Comparison of ENCODE assay signal across 8 mouse cellular contexts in genomic region chr19:57361939-57362307, GRCm38 (mm10). TPM values are rescaled to one million over a fixed set of nuclear protein-coding genes. Genes with fewer than 3 reads are reported as not detected.
DNase-seq lines count a peak whose midpoint lies in the region; ATAC-seq and TF ChIP-seq lines count a peak whose summit lies in the region.

No protein-coding gene starts in this region.

- peak overlapping the region; percentile 99 for H3K9ac ChIP-seq in heart, embryonic 12.5 days
- H3K9ac ChIP-seq in ES-Bruce4 (ENCODE audit: low read depth, poor library complexity, severe bottlenecking), result peak overlapping the region; percentile 98
- H3K9ac ChIP-seq in forebrain, embryonic 16.5 days (replicated peaks; ENCODE audit: low read depth, low read length), result peak overlapping the region; percentile 100

- TF ChIP-seq CTCF in ES-Bruce4 (IDR thresholded peaks at IDR 0.05; ENCODE audit: low read depth, low read length), result no peak

- H3K27ac ChIP-seq in heart, embryonic 12.5 days (ENCODE audit: poor library complexity, severe bottlenecking), result peak overlapping the region; percentile 98
- H3K27ac ChIP-seq in ES-Bruce4 (ENCODE audit: insufficient read depth, low read length) (0 out of 2 replicates have a peak overlapping the region, but pooled peaks have one; percentile 80), macrophage (no peak overlapping the region)
- no peak overlapping the region for H3K27ac ChIP-seq in forebrain, embryonic 16.5 days (ENCODE audit: low read length)

- H3K36me3 ChIP-seq in heart, embryonic 12.5 days, result no peaks in the 10 kb centered on the region
- H3K36me3 ChIP-seq in ES-Bruce4 (ENCODE audit: control insufficient read depth, insufficient read depth, low read length, poor library complexity, severe bottlenecking) (no peaks in the 10 kb centered on the region), macrophage (ENCODE audit: inconsistent target) (no peaks in the 10 kb centered on the region)
- H3K36me3 ChIP-seq in forebrain, embryonic 16.5 days (ENCODE audit: control insufficient read depth, insufficient read depth), result no peaks in the 10 kb centered on the region

- DNase-seq in heart, adult 18-20 months, result no peak
- DNase-seq in urinary bladder, adult 2 months (ENCODE audit: low spot score), result no peak
- no peak for DNase-seq in right cerebral cortex, adult 18-20 months
- no peak for DNase-seq in embryo, embryonic 9.5 days (ENCODE audit: extremely low spot score)

- H3K79me2 ChIP-seq in macrophage (ENCODE audit: inconsistent target), result peaks cover 83% of the 10 kb centered on the region

- no peaks in the 10 kb centered on the region for H3K9me3 ChIP-seq in heart, embryonic 12.5 days (replicated peaks)
- H3K9me3 ChIP-seq in ES-Bruce4 (replicated peaks; ENCODE audit: control insufficient read depth, insufficient read depth, low read length, poor library complexity, severe bottlenecking), result no peaks in the 10 kb centered on the region
- H3K9me3 ChIP-seq in forebrain, embryonic 16.5 days (ENCODE audit: control insufficient read depth, low read length), result no peaks in the 10 kb centered on the region

- 20% methylated on average over 3 of the region's 3 CpGs for WGBS in heart, embryonic 12.5 days
- 17% methylated on average over 3 of the region's 3 CpGs for WGBS in forebrain, embryonic 16.5 days
- 12% methylated on average over 3 of the region's 3 CpGs for WGBS in macrophage (ENCODE audit: missing documents)

- TF ChIP-seq POLR2A in ES-Bruce4 (IDR thresholded peaks at IDR 0.05; ENCODE audit: insufficient read depth, low read length), result no peak

- TF ChIP-seq EP300 in ES-Bruce4 (IDR thresholded peaks at IDR 0.05; ENCODE audit: insufficient read depth, low read depth, low read length), result no peak

- H3K4me2 ChIP-seq in heart, embryonic 12.5 days, result peak overlapping the region; percentile 65
- peak overlapping the region; percentile 72 for H3K4me2 ChIP-seq in forebrain, embryonic 16.5 days (ENCODE audit: low read length)

- H3K4me3 ChIP-seq in heart, embryonic 12.5 days, result peak overlapping the region; percentile 93
- H3K4me3 ChIP-seq in ES-Bruce4 (ENCODE audit: low read depth, low read length) (peak overlapping the region; percentile 99), macrophage (ENCODE audit: inconsistent target) (peak overlapping the region; percentile 49)
- H3K4me3 ChIP-seq in forebrain, embryonic 16.5 days (replicated peaks; ENCODE audit: low read length), result peak overlapping the region; percentile 99

- ATAC-seq in heart, embryonic 12.5 days (ENCODE audit: insufficient number of reproducible peaks, low FRiP score), result no peak
- no peak for ATAC-seq in forebrain, embryonic 16.5 days

- peaks cover 74% of the 10 kb centered on the region for H3K4me1 ChIP-seq in heart, embryonic 12.5 days (replicated peaks)
- H3K4me1 ChIP-seq in ES-Bruce4 (ENCODE audit: control insufficient read depth, insufficient read depth, low read length), result peaks cover 7% of the 10 kb centered on the region
- peaks cover 55% of the 10 kb centered on the region for H3K4me1 ChIP-seq in forebrain, embryonic 16.5 days (replicated peaks; ENCODE audit: control insufficient read depth, insufficient read depth, low read length)

- H3K27me3 ChIP-seq in heart, embryonic 12.5 days (replicated peaks), result no peaks in the 10 kb centered on the region
- H3K27me3 ChIP-seq in ES-Bruce4 (ENCODE audit: control insufficient read depth, insufficient read depth, low read length, poor library complexity, severe bottlenecking), result no peaks in the 10 kb centered on the region
- no peaks in the 10 kb centered on the region for H3K27me3 ChIP-seq in forebrain, embryonic 16.5 days (replicated peaks; ENCODE audit: control insufficient read depth, insufficient read depth, low read length)

RNA-seq across cellular contexts. Expression of gene Fam160b1, which starts 1.4 kb away (rescaled TPM):
- 15.4 TPM in 2 replicates for polyA plus RNA-seq in heart, embryonic 12.5 days (2016; fragmentation: Nextera tagmentation; extraction: Ambion mirVana)
- total RNA-seq in heart, adult 18-20 months (2021), result 10 to 100 TPM; 10.5 to 11.1 TPM
- polyA plus RNA-seq in ES-Bruce4 (2011; ENCODE audit: insufficient read depth, insufficient read length, low read depth, missing spikeins), result 26.1 and 26.7 TPM in 2 replicates
- polyA plus RNA-seq in forebrain, embryonic 16.5 days (2015; fragmentation: Nextera tagmentation; extraction: Ambion mirVana), result 14.7 and 18.6 TPM in 2 replicates
- total RNA-seq in macrophage (2018; cell fraction: chromatin; rRNA removed), result 10 to 100 TPM in 17 of 26 experiments, 1 to 10 TPM in 9; 4.7 to 23.7 (median 15.7) TPM
- total RNA-seq in macrophage (2018; cell fraction: cytosol; rRNA removed), result 10 to 100 TPM; 10.3 to 23.5 (median 16.5) TPM
- 10 to 100 TPM in 22 of 26 experiments, 1 to 10 TPM in 4; 7.2 to 33.5 (median 17.0) TPM for total RNA-seq in macrophage (2018; cell fraction: nucleus; rRNA removed)
- 13.5 to 15.0 TPM (median 14.8 TPM) in 3 replicates for polyA plus RNA-seq in macrophage (2018)
- 13.9 and 17.3 TPM in 2 replicates for polyA plus RNA-seq in urinary bladder, adult 2 months (2012; rRNA removed)

RNA-seq across cellular contexts. Expression of gene Ablim1, which starts 47.2 kb away (rescaled TPM):
- 53.4 and 53.5 TPM in 2 replicates for polyA plus RNA-seq in heart, embryonic 12.5 days (2016; fragmentation: Nextera tagmentation; extraction: Ambion mirVana)
- 100 to 1,000 TPM; 384 to 401 TPM for total RNA-seq in heart, adult 18-20 months (2021)
- polyA plus RNA-seq in ES-Bruce4 (2011; ENCODE audit: insufficient read depth, insufficient read length, low read depth, missing spikeins) (12.2 and 13.9 TPM in 2 replicates), macrophage (2018) (0.10 to 0.46 TPM (median 0.19 TPM) in 3 replicates)
- polyA plus RNA-seq in forebrain, embryonic 16.5 days (2015; fragmentation: Nextera tagmentation; extraction: Ambion mirVana), result 47.1 and 48.5 TPM in 2 replicates
- 1 to 10 TPM in 3 of 26 experiments, under 1 TPM in 6, not detected in 17; 0.13 to 2.3 (median 0.41) TPM for total RNA-seq in macrophage (2018; cell fraction: chromatin; rRNA removed)
- total RNA-seq in macrophage (2018; cell fraction: cytosol; rRNA removed), result under 1 TPM in 23 of 26 experiments, not detected in 3; 0.03 to 0.35 (median 0.11) TPM
- total RNA-seq in macrophage (2018; cell fraction: nucleus; rRNA removed), result 1 to 10 TPM in 1 of 26 experiments, under 1 TPM in 12, not detected in 13; 0.12 to 1.2 (median 0.41) TPM
- 24.3 and 40.2 TPM in 2 replicates for polyA plus RNA-seq in urinary bladder, adult 2 months (2012; rRNA removed)

Comparison
In these comparisons a context has a peak if more than half of its experiments do, and no peak if none do; other contexts are left out.
1. H3K27ac ChIP-seq: peak in heart, embryonic 12.5 days (single experiment) and ES-Bruce4 (single experiment); none in forebrain, embryonic 16.5 days (single experiment) and macrophage (single experiment).
2. H3K4me3 ChIP-seq: peak in every context shown above with its lines; median percentile 99 in ES-Bruce4; 99 in forebrain, embryonic 16.5 days; 93 in heart, embryonic 12.5 days; 49 in macrophage.
3. Peak in every context shown above with its lines, with median percentiles within 50 percentile points of each other: H3K9ac ChIP-seq.